Mouse (Mus musculus) heart, embryonic 12.5 days (tissue): ENCODE data around the gene Gm28047. TPM values are rescaled to one million over a fixed set of nuclear protein-coding genes. Genes with fewer than 3 reads are reported as not detected.

Source experiments
- ATAC-seq: fragments of 200-750 bp; cut with Nextera tagmentation; 2 replicates; pipeline ENCODE4 v1.8.0; 2017; ENCODE audit warnings: moderate TSS enrichment, moderate library complexity; ENCODE audit not compliant: insufficient number of reproducible peaks, low FRiP score
- H3K27ac ChIP-seq: fragments of 300-500 bp; sonication (generic); 2 replicates; pipeline ENCODE4 v1.5.1; 2016; ENCODE audit warnings: mild to moderate bottlenecking, moderate library complexity; ENCODE audit not compliant: poor library complexity, severe bottlenecking
- H3K27me3 ChIP-seq: fragments of 300-500 bp; sonication (generic); replicated peaks from 2 replicates; pipeline ENCODE4 v1.6.1; 2016; ENCODE audit warnings: mild to moderate bottlenecking, moderate library complexity
- H3K36me3 ChIP-seq: fragments of 300-500 bp; sonication (generic); 2 replicates; pipeline ENCODE4 v1.6.1; 2016; ENCODE audit warnings: mild to moderate bottlenecking, moderate library complexity
- H3K4me1 ChIP-seq: fragments of 300-500 bp; sonication (generic); replicated peaks from 2 replicates; pipeline ENCODE4 v1.6.1; 2016; ENCODE audit warnings: mild to moderate bottlenecking
- H3K4me2 ChIP-seq: fragments of 300-500 bp; sonication (generic); 2 replicates; pipeline ENCODE4 v1.6.1; 2016; ENCODE audit warnings: mild to moderate bottlenecking, moderate library complexity
- H3K4me3 ChIP-seq: fragments of 300-500 bp; sonication (generic); 2 replicates; pipeline ENCODE4 v1.5.1; 2016; ENCODE audit warnings: mild to moderate bottlenecking
- H3K9ac ChIP-seq: fragments of 300-500 bp; sonication (generic); 2 replicates; pipeline ENCODE4 v1.6.1; 2016; ENCODE audit warnings: mild to moderate bottlenecking, moderate library complexity
- H3K9me3 ChIP-seq: fragments of 300-500 bp; sonication (generic); replicated peaks from 2 replicates; pipeline ENCODE4 v1.6.1; 2016; ENCODE audit warnings: mild to moderate bottlenecking, moderate library complexity
- WGBS: fragments of 180-500 bp; shearing (Covaris S2); methylation state at CpG from one replicate; pipeline ENCODE4 v1.1.7; 2016; 5-methylcytosine and 5-hydroxymethylcytosine counted together
- polyA plus RNA-seq: library from polyadenylated mRNA; unstranded; fragments of >200 nt; fragmentation: Nextera tagmentation; extraction: Ambion mirVana; gene quantifications from 2 replicates; pipeline ENCODE4 v1.2.1, GENCODE M21; 2016

The Gm28047 gene
- polyA plus RNA-seq, 1 experiment from 2014 or later = not detected

GRCm38 (mm10) chr15:102506864-102507263, 118.0 kb downstream of the Gm28047 start:
- no peak overlapping the region for H3K27ac ChIP-seq
- ATAC-seq = no peak
- 79% methylated on average over 1 of the region's 1 CpGs for WGBS
- no peaks in the 10 kb centered on the region for H3K27me3 ChIP-seq
- no peaks in the 10 kb centered on the region for H3K9me3 ChIP-seq
- H3K9ac ChIP-seq = no peak overlapping the region
- no peak overlapping the region for H3K4me2 ChIP-seq
- peaks cover 45% of the 10 kb centered on the region for H3K36me3 ChIP-seq
- H3K4me1 ChIP-seq = peaks cover 45% of the 10 kb centered on the region
- H3K4me3 ChIP-seq = no peak overlapping the region

DNA sequence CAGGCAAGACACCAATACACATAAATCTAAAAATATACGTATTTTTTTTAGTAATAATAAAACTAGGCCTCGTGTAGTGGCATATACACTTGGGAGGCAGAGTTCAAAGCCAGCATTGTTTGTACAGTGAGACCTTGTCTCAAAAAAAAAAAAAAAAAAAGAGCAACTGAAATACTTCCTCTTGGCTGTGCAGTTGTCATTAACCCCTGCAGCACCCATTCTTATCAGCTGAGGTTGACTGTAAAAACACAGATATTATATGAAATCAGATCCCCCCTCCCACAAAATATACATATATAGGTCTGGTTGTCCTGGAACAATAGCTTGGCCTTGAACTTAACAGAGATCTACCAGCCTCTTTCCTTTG, 118.4 kb downstream of the Gm28047 start:
- H3K27ac ChIP-seq = no peak overlapping the region
- no peak overlapping the region for H3K4me2 ChIP-seq
- no peak overlapping the region for H3K9ac ChIP-seq
- no peaks in the 10 kb centered on the region for H3K27me3 ChIP-seq
- H3K9me3 ChIP-seq = no peaks in the 10 kb centered on the region
- no peak for ATAC-seq
- no peak overlapping the region for H3K4me3 ChIP-seq
- peaks cover 40% of the 10 kb centered on the region for H3K4me1 ChIP-seq
- 52% methylated on average over 2 of the region's 2 CpGs for WGBS
- H3K36me3 ChIP-seq = peaks cover 49% of the 10 kb centered on the region

- WGBS = 74% methylated on average over 9 of the region's 9 CpGs
- no peak overlapping the region for H3K4me3 ChIP-seq
- no peak overlapping the region for H3K9ac ChIP-seq
- H3K4me2 ChIP-seq = no peak overlapping the region
- no peak for ATAC-seq
- peaks cover 55% of the 10 kb centered on the region for H3K36me3 ChIP-seq
- H3K4me1 ChIP-seq = peaks cover 35% of the 10 kb centered on the region
- H3K9me3 ChIP-seq = no peaks in the 10 kb centered on the region
- H3K27me3 ChIP-seq = no peaks in the 10 kb centered on the region
- H3K27ac ChIP-seq = no peak overlapping the region
Observed at GRCm38 (mm10) chr15:102505770-102506463, 119.0 kb downstream of the Gm28047 start.

GRCm38 (mm10) chr15:102505073-102505769, 119.6 kb downstream of the Gm28047 start:
- 72% methylated on average over 12 of the region's 12 CpGs for WGBS
- no peak overlapping the region for H3K27ac ChIP-seq
- peaks cover 62% of the 10 kb centered on the region for H3K36me3 ChIP-seq
- peaks cover 31% of the 10 kb centered on the region for H3K4me1 ChIP-seq
- H3K4me3 ChIP-seq = no peak overlapping the region
- no peaks in the 10 kb centered on the region for H3K27me3 ChIP-seq
- no peaks in the 10 kb centered on the region for H3K9me3 ChIP-seq
- ATAC-seq = no peak
- no peak overlapping the region for H3K4me2 ChIP-seq
- H3K9ac ChIP-seq = no peak overlapping the region

GRCm38 (mm10) chr15:102503924-102504782, 120.7 kb downstream of the Gm28047 start:
- Histone ChIP-seq H3K4me3 (no peak overlapping the region), H3K36me3 (peaks cover 72% of the 10 kb centered on the region), H3K9ac (no peak overlapping the region), H3K27ac (no peak overlapping the region), H3K4me1 (peaks cover 20% of the 10 kb centered on the region), H3K27me3 (no peaks in the 10 kb centered on the region), H3K9me3 (no peaks in the 10 kb centered on the region), H3K4me2 (no peak overlapping the region)
- 88% methylated on average over 9 of the region's 9 CpGs for WGBS
- ATAC-seq = no peak

DNA sequence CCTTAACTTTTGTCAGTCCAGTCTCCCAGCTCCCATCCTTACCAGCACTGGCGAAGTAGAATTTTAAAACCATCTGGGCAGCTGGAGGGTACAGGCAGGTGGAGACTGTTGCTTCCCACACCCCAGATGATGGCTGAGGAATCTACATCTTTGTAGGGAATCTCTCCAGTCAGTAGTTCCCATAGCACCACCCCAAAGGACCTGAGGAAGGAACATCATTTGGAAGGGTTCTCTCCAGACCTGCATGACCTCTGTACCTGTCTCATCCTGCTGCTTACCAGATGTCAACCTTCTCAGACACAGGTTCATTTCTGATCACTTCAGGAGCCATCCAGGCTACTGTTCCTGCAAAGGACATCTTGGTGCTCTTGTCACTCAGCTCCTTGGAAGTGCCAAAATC, 121.4 kb downstream of the Gm28047 start, which contains the start of gene Gm10337:
TSS of gene Gm10337 (plus strand) at position 276 of the 400 bp plus-strand sequence.
- Histone ChIP-seq H3K4me3 (no peak within 1 kb of the TSS), H3K4me1 (peaks cover 16% of the 10 kb centered on the region), H3K9me3 (no peaks in the 10 kb centered on the region), H3K27ac (no peak within 1 kb of the TSS), H3K9ac (no peak within 1 kb of the TSS), H3K4me2 (no peak within 1 kb of the TSS), H3K27me3 (no peaks in the 10 kb centered on the region), H3K36me3 (peaks cover 74% of the 10 kb centered on the region)
- 86% methylated on average over 1 of the region's 1 CpGs for WGBS
- no peak for ATAC-seq

GRCm38 (mm10) chr15:102502254-102502840, 122.5 kb downstream of the Gm28047 start:
- Histone ChIP-seq H3K9me3 (no peaks in the 10 kb centered on the region), H3K4me3 (no peak overlapping the region), H3K36me3 (peaks cover 78% of the 10 kb centered on the region), H3K27ac (no peak overlapping the region), H3K4me1 (peaks cover 13% of the 10 kb centered on the region), H3K4me2 (no peak overlapping the region), H3K9ac (no peak overlapping the region), H3K27me3 (no peaks in the 10 kb centered on the region)
- no peak for ATAC-seq
- WGBS = 75% methylated on average over 9 of the region's 9 CpGs

- peaks cover 86% of the 10 kb centered on the region for H3K36me3 ChIP-seq
- H3K4me3 ChIP-seq = no peak overlapping the region
- H3K4me2 ChIP-seq = no peak overlapping the region
- H3K9ac ChIP-seq = no peak overlapping the region
- no peaks in the 10 kb centered on the region for H3K27me3 ChIP-seq
- H3K4me1 ChIP-seq = peaks cover 13% of the 10 kb centered on the region
- H3K27ac ChIP-seq = no peak overlapping the region
- peak; percentile 20; the same call in 1 of the 2 replicates for ATAC-seq
- no peaks in the 10 kb centered on the region for H3K9me3 ChIP-seq
- WGBS = 89% methylated on average over 19 of the region's 19 CpGs
Observed at GRCm38 (mm10) chr15:102501084-102501814, 123.6 kb downstream of the Gm28047 start.

GRCm38 (mm10) chr15:102500479-102500878, 124.4 kb downstream of the Gm28047 start:
- peaks cover 86% of the 10 kb centered on the region for H3K36me3 ChIP-seq
- no peak overlapping the region for H3K9ac ChIP-seq
- 86% methylated on average over 5 of the region's 5 CpGs for WGBS
- H3K4me2 ChIP-seq = no peak overlapping the region
- peaks cover 6% of the 10 kb centered on the region for H3K4me1 ChIP-seq
- no peak overlapping the region for H3K4me3 ChIP-seq
- no peak for ATAC-seq
- no peaks in the 10 kb centered on the region for H3K9me3 ChIP-seq
- no peaks in the 10 kb centered on the region for H3K27me3 ChIP-seq
- no peak overlapping the region for H3K27ac ChIP-seq

DNA sequence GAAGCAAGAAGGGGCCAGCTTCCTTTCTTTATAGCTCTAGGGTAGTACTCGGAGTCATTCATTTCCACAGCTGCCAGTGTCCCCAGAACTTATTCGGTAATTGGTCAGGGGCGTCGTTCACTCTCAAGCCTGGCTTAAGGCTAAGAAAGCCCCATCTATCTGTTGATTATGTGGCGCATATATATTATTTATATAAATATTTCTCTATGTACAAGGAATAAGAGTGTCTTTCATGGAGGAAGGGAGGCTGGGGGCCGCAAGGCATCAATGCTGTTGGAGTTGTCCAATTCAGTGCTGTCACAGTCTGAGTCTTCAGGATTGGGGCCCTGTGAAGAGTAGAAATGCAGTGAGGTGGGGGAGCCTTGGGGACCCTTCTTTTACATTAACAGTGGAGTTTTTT, 125.0 kb downstream of the Gm28047 start:
- Histone ChIP-seq H3K27me3 (no peaks in the 10 kb centered on the region), H3K9me3 (no peaks in the 10 kb centered on the region), H3K27ac (no peak overlapping the region), H3K4me2 (no peak overlapping the region), H3K4me1 (no peaks in the 10 kb centered on the region), H3K36me3 (peaks cover 84% of the 10 kb centered on the region), H3K4me3 (no peak overlapping the region), H3K9ac (no peak overlapping the region)
- WGBS = 91% methylated on average over 6 of the region's 6 CpGs
- ATAC-seq = no peak
